Mouse (Mus musculus) CH12.LX (cell line): ENCODE measurements around the gene Ift22. TPM values are rescaled to one million over a fixed set of nuclear protein-coding genes. Genes with fewer than 3 reads are reported as not detected.

Source experiments
- DNase-seq: peaks from one replicate; pipeline ENCODE4 v3.0.0-alpha.2; 2013; ENCODE audit errors: extremely low read depth
- H3K27ac ChIP-seq: 2 replicates; pipeline ENCODE4 v1.5.1; 2012; ENCODE audit warnings: low read depth, mild to moderate bottlenecking, control low read depth, moderate library complexity; ENCODE audit not compliant: insufficient read depth
- H3K27me3 ChIP-seq: replicated peaks from 2 replicates; pipeline ENCODE3; 2012; ENCODE audit warnings: inconsistent platforms
- H3K36me3 ChIP-seq, 2 experiments: replicated peaks in 1 of 2; 2 replicates each; pipeline versions ENCODE3 to v1.6.1; 2012; ENCODE audit warnings: inconsistent platforms in 1 of 2, low read length in 1 of 2, mild to moderate bottlenecking in 1 of 2, mixed read lengths in 1 of 2, moderate library complexity in 1 of 2; ENCODE audit not compliant: control insufficient read depth in 1 of 2, insufficient read depth in 1 of 2
- H3K4me1 ChIP-seq, 2 experiments: 2 replicates each; pipeline ENCODE4 v1.6.1; 2012; ENCODE audit warnings: inconsistent platforms in 1 of 2, moderate library complexity in 1 of 2; ENCODE audit not compliant: insufficient read depth in 2 of 2, control insufficient read depth in 1 of 2
- H3K4me2 ChIP-seq: 2 replicates; pipeline ENCODE4 v1.6.1; 2012; ENCODE audit warnings: low read depth, mild to moderate bottlenecking, control low read depth; ENCODE audit not compliant: poor library complexity, insufficient read depth, severe bottlenecking
- H3K4me3 ChIP-seq, 3 experiments: fragments of 150-350 bp in 1 of 3; sonication (generic) in 1 of 3; replicated peaks in 1 of 3; 2 replicates each; pipeline versions ENCODE3 to v1.5.1; 2011 to 2012; ENCODE audit warnings: low read depth in 2 of 3, low read length in 2 of 3, mild to moderate bottlenecking in 2 of 3, moderate library complexity in 2 of 3, control low read depth in 1 of 3, improper control_type of control experiment in 1 of 3, inconsistent platforms in 1 of 3, mixed read lengths in 1 of 3; ENCODE audit not compliant: poor library complexity in 1 of 3
- H3K79me2 ChIP-seq: replicated peaks from 2 replicates; pipeline ENCODE4 v1.6.1; 2012; ENCODE audit warnings: mild to moderate bottlenecking, moderate library complexity; ENCODE audit not compliant: control insufficient read depth, poor library complexity, insufficient read depth, severe bottlenecking; ENCODE audit errors: extremely low read depth
- H3K9ac ChIP-seq: 2 replicates; pipeline ENCODE4 v1.6.1; 2012; ENCODE audit warnings: low read depth, mild to moderate bottlenecking, control low read depth, moderate library complexity; ENCODE audit not compliant: insufficient read depth
- H3K9me3 ChIP-seq: replicated peaks from 2 replicates; pipeline ENCODE3; 2012; ENCODE audit warnings: low read length, inconsistent platforms, mixed read lengths
- CHD2 ChIP-seq: IDR thresholded peaks from 2 replicates; pipeline ENCODE4 v1.6.1; 2011; ENCODE audit warnings: low read length, improper control_type of control experiment
- ELF1 ChIP-seq: IDR thresholded peaks from 2 replicates; pipeline ENCODE4 v1.6.1; 2014; ENCODE audit warnings: low read depth, mild to moderate bottlenecking, inconsistent platforms, low read length, improper control_type of control experiment
- EP300 ChIP-seq: IDR thresholded peaks from 2 replicates; pipeline ENCODE4 v1.6.1; 2011; ENCODE audit warnings: low read length, improper control_type of control experiment
- GABPA ChIP-seq: IDR thresholded peaks from 2 replicates; pipeline ENCODE4 v1.6.1; 2012; ENCODE audit warnings: low read depth, low read length, improper control_type of control experiment, inconsistent platforms; ENCODE audit not compliant: insufficient replicate concordance
- HCFC1 ChIP-seq: IDR thresholded peaks from 2 replicates; pipeline ENCODE4 v1.6.1; 2012; ENCODE audit warnings: low read depth, mild to moderate bottlenecking, inconsistent platforms, low read length, improper control_type of control experiment
- JUND ChIP-seq: conservative IDR thresholded peaks from 2 replicates; pipeline ENCODE4 v1.6.1; 2011; ENCODE audit warnings: low read depth, low read length, improper control_type of control experiment
- KAT2A ChIP-seq: IDR thresholded peaks from 2 replicates; pipeline ENCODE4 v1.6.1; 2012; ENCODE audit warnings: low read length, improper control_type of control experiment, inconsistent platforms; ENCODE audit not compliant: insufficient replicate concordance
- MAFK ChIP-seq: IDR thresholded peaks from 2 replicates; pipeline ENCODE4 v1.6.1; 2011; ENCODE audit warnings: low read length, improper control_type of control experiment; ENCODE audit not compliant: insufficient replicate concordance
- MAZ ChIP-seq: IDR thresholded peaks from 2 replicates; pipeline ENCODE4 v1.6.1; 2012; ENCODE audit warnings: low read depth, mild to moderate bottlenecking, inconsistent platforms, low read length, improper control_type of control experiment, moderate library complexity
- MXI1 ChIP-seq: IDR thresholded peaks from 2 replicates; pipeline ENCODE4 v1.6.1; 2011; ENCODE audit warnings: mild to moderate bottlenecking, low read depth, low read length, improper control_type of control experiment
- NRF1 ChIP-seq: IDR thresholded peaks from 2 replicates; pipeline ENCODE4 v1.6.1; 2014; ENCODE audit warnings: low read depth, mild to moderate bottlenecking, inconsistent platforms, low read length, improper control_type of control experiment, moderate library complexity
- RCOR1 ChIP-seq: conservative IDR thresholded peaks from 2 replicates; pipeline ENCODE4 v1.6.1; 2012; ENCODE audit warnings: low read depth, mild to moderate bottlenecking, inconsistent platforms, low read length, improper control_type of control experiment
- TBP ChIP-seq: conservative IDR thresholded peaks from 2 replicates; pipeline ENCODE4 v1.6.1; 2011; ENCODE audit warnings: low read depth, low read length, improper control_type of control experiment
- UBTF ChIP-seq: IDR thresholded peaks from 2 replicates; pipeline ENCODE4 v1.6.1; 2012; ENCODE audit warnings: low read depth, mild to moderate bottlenecking, inconsistent platforms, low read length, improper control_type of control experiment, moderate library complexity
- ZC3H11A ChIP-seq: IDR thresholded peaks from 2 replicates; pipeline ENCODE4 v1.6.1; 2012; ENCODE audit warnings: low read depth, mild to moderate bottlenecking, inconsistent platforms, low read length, improper control_type of control experiment
- ZNF384 ChIP-seq: IDR thresholded peaks from 2 replicates; pipeline ENCODE4 v1.6.1; 2012; ENCODE audit warnings: low read depth, low read length, improper control_type of control experiment, inconsistent platforms
- dilution Hi-C: fragments of 300-500 bp; cut with MboI; formaldehyde crosslinking; loops from 2 replicates; pipeline ENCODE4 v1.14.3; 2020; ENCODE audit warnings: low sequenced_read_pairs; ENCODE audit not compliant: extremely low pct_unique_long_range_greater_than_20kb, extremely low pct_ligation_motif_present
- in situ Hi-C: fragments of 300-500 bp; cut with MboI; formaldehyde crosslinking; loops from 3 replicates; pipeline ENCODE4 v1.14.3; 2019; ENCODE audit warnings: low sequenced_read_pairs, low pct_ligation_motif_present, low pct_unique_long_range_greater_than_20kb, mixed read lengths
- polyA plus RNA-seq: library from polyadenylated mRNA; unstranded; fragments of >175 nt; gene quantifications from 2 replicates; pipeline ENCODE4 v1.2.1, GENCODE M21; 2012; ENCODE audit warnings: low read depth; ENCODE audit not compliant: insufficient read length
- total RNA-seq, 2 experiments: library from RNA; depleted of rRNA; stranded (reverse); fragments of 300-350 nt in 1 of 2; fragments of >200 nt in 1 of 2; gene quantifications; 2 replicates each; pipeline ENCODE4 v1.2.3; 2012 to 2014

Gene Ift22
- total and polyA plus RNA-seq, 3 experiments = 16.8 to 39.6 (median 18.5) TPM

- dilution Hi-C loops = no loop called here
- no peaks in the 10 kb centered on the region for H3K27me3 ChIP-seq
- DNase-seq = no peak
- no peak for TF ChIP-seq ELF1
- TF ChIP-seq GABPA = no peak
- TF ChIP-seq JUND = no peak
- TF ChIP-seq MXI1 = no peak
- TF ChIP-seq CHD2 = no peak
- TF ChIP-seq NRF1 = no peak
- TF ChIP-seq, all 38 proteins: peak for 0
- Histone ChIP-seq H3K9me3 (peaks cover 4% of the 10 kb centered on the region), H3K4me1 (peaks cover 2 to 14% of the 10 kb centered on the region in 2 experiments; a peak in 2 of 4 replicates), H3K4me3 (no peak overlapping the region), H3K36me3 (no peaks in the 10 kb centered on the region), H3K9ac (no peak overlapping the region), H3K4me2 (no peak overlapping the region), H3K27ac (no peak overlapping the region), H3K79me2 (no peaks in the 10 kb centered on the region)
- in situ Hi-C loops = no loop called here
These were observed 35.4 kb downstream of the Ift22 start for GRCm38 (mm10) chr5:136943382-136943781.

GRCm38 (mm10) chr5:136945084-136945483 is 37.1 kb downstream of the Ift22 start:
- in situ Hi-C loops = no loop called here
- Histone ChIP-seq H3K4me2 (no peak overlapping the region), H3K79me2 (no peaks in the 10 kb centered on the region), H3K36me3 (no peaks in the 10 kb centered on the region), H3K9me3 (no peaks in the 10 kb centered on the region), H3K27ac (no peak overlapping the region), H3K4me1 (peaks cover 2 to 14% of the 10 kb centered on the region in 2 experiments; a peak in 2 of 4 replicates), H3K4me3 (no peak overlapping the region), H3K27me3 (no peaks in the 10 kb centered on the region), H3K9ac (no peak overlapping the region)
- DNase-seq = no peak
- dilution Hi-C loops = no loop called here
- no peak for TF ChIP-seq UBTF
- no peak for TF ChIP-seq HCFC1
- no peak for TF ChIP-seq TBP
- no peak for TF ChIP-seq MAZ
- no peak for TF ChIP-seq CHD2
- no peak for TF ChIP-seq MAFK
- no peak for TF ChIP-seq KAT2A
- TF ChIP-seq ZC3H11A = no peak
- TF ChIP-seq ZNF384 = no peak
- no peak for TF ChIP-seq EP300
- no peak for TF ChIP-seq RCOR1
